Mouse (Mus musculus): ENCODE data around the gene Slc22a23. TPM values are rescaled to one million over a fixed set of nuclear protein-coding genes. Genes with fewer than 3 reads are reported as not detected.

Gene Slc22a23
- polyA plus RNA-seq, 1 experiment from 2014 or later: 7.3 TPM

- peaks cover 9% of the 10 kb centered on the region; the same call in 1 of the 2 replicates for H3K4me1 ChIP-seq (ENCODE audit: control insufficient read depth, insufficient read depth, low read length)
- H3K36me3 ChIP-seq (ENCODE audit: control insufficient read depth, insufficient read depth, low read length): no peaks in the 10 kb centered on the region
- ATAC-seq (replicated peaks; ENCODE audit: insufficient number of reproducible peaks, low FRiP score, low TSS enrichment): no peak
- WGBS (ENCODE audit: insufficient replicate concordance): 93% methylated on average over 2 of the region's 2 CpGs
- no peak overlapping the region for H3K4me3 ChIP-seq (ENCODE audit: low read depth, low read length)
- H3K9ac ChIP-seq (ENCODE audit: low read depth, low read length): no peak overlapping the region
- no peaks in the 10 kb centered on the region for H3K27me3 ChIP-seq (ENCODE audit: control insufficient read depth, insufficient read depth, low read length)
- H3K27ac ChIP-seq (ENCODE audit: low read depth, low read length): no peak overlapping the region
- H3K4me2 ChIP-seq: no peak overlapping the region
- H3K9me3 ChIP-seq (replicated peaks; ENCODE audit: control insufficient read depth, low read length): no peaks in the 10 kb centered on the region
Observed at GRCm38 (mm10) chr13:34274417-34274816, 70.6 kb downstream of the Slc22a23 start.

GRCm38 (mm10) chr13:34272275-34273054 is 72.5 kb downstream of the Slc22a23 start:
- H3K9ac ChIP-seq (ENCODE audit: low read depth, low read length): no peak overlapping the region
- no peaks in the 10 kb centered on the region for H3K36me3 ChIP-seq (ENCODE audit: control insufficient read depth, insufficient read depth, low read length)
- no peaks in the 10 kb centered on the region for H3K9me3 ChIP-seq (replicated peaks; ENCODE audit: control insufficient read depth, low read length)
- no peak for ATAC-seq (replicated peaks; ENCODE audit: insufficient number of reproducible peaks, low FRiP score, low TSS enrichment)
- H3K27ac ChIP-seq (ENCODE audit: low read depth, low read length): no peak overlapping the region
- H3K27me3 ChIP-seq (ENCODE audit: control insufficient read depth, insufficient read depth, low read length): no peaks in the 10 kb centered on the region
- 33% methylated on average over 8 of the region's 8 CpGs for WGBS (ENCODE audit: insufficient replicate concordance)
- no peak overlapping the region for H3K4me3 ChIP-seq (ENCODE audit: low read depth, low read length)
- no peak overlapping the region for H3K4me2 ChIP-seq
- H3K4me1 ChIP-seq (ENCODE audit: control insufficient read depth, insufficient read depth, low read length): peaks cover 3% of the 10 kb centered on the region; the same call in 1 of the 2 replicates

DNA sequence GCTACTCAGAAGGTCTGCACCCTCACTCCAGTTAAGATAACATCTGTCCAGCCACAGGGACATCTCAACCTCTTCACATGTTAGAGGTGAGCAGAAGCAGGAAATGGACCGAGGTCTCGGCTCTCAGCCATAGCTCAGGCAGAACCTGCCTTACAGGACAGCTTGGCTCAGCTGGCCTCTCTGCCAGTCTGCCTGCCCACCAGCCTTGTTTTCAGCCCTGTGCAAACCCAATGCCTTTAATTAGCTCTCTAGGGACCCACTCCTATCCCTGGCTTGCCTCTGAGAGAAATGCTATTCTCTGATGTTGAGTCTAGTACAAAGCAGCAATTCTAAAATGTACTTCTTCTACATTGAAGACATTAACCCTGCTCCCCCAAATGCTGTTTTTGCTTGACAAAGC is 73.3 kb downstream of the Slc22a23 start:
- Histone ChIP-seq H3K27me3 (ENCODE audit: control insufficient read depth, insufficient read depth, low read length) (no peaks in the 10 kb centered on the region), H3K4me3 (ENCODE audit: low read depth, low read length) (no peak overlapping the region), H3K4me1 (ENCODE audit: control insufficient read depth, insufficient read depth, low read length) (peaks cover 3% of the 10 kb centered on the region; the same call in 1 of the 2 replicates), H3K9ac (ENCODE audit: low read depth, low read length) (no peak overlapping the region), H3K27ac (ENCODE audit: low read depth, low read length) (no peak overlapping the region), H3K4me2 (no peak overlapping the region), H3K9me3 (replicated peaks; ENCODE audit: control insufficient read depth, low read length) (no peaks in the 10 kb centered on the region), H3K36me3 (ENCODE audit: control insufficient read depth, insufficient read depth, low read length) (no peaks in the 10 kb centered on the region)
- 65% methylated on average over 2 of the region's 2 CpGs for WGBS (ENCODE audit: insufficient replicate concordance)
- ATAC-seq (replicated peaks; ENCODE audit: insufficient number of reproducible peaks, low FRiP score, low TSS enrichment): no peak

DNA sequence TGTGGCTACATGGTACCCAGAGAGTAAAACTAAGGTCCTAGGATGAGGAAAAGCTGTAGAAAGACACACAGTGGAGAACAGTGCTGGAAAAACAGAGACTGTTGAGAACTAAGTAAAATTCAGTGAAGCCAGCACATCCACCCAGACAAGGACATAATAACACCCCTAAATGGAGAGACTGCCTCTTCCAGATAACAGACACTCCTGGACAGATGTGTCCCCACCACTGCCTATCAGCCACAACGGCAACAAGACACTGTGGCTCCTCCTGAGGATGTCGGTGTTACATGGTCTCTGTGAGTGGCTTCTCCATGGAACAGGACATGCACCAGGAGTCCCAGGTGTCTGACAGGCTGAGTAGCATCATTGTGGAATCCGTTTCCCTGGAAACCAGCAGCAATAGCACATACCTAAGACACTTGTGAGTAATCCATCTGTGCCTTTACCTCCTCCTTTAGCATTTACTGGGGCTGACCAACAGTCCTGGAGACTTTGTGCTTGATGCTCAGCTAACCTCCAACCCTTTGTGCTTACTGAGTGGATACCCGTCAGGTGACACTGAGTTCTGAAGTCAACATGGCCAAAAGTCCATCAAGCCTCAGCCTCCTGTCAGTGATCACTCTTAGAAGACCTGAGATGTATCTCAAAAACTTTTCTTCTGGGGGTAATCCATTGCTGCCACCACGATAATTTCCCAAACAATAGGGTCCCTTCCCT is 73.9 kb downstream of the Slc22a23 start:
- H3K4me1 ChIP-seq (ENCODE audit: control insufficient read depth, insufficient read depth, low read length): peaks cover 3% of the 10 kb centered on the region; the same call in 1 of the 2 replicates
- H3K9ac ChIP-seq (ENCODE audit: low read depth, low read length): no peak overlapping the region
- ATAC-seq (replicated peaks; ENCODE audit: insufficient number of reproducible peaks, low FRiP score, low TSS enrichment): no peak
- no peak overlapping the region for H3K27ac ChIP-seq (ENCODE audit: low read depth, low read length)
- WGBS (ENCODE audit: insufficient replicate concordance): 69% methylated on average over 5 of the region's 5 CpGs
- no peaks in the 10 kb centered on the region for H3K9me3 ChIP-seq (replicated peaks; ENCODE audit: control insufficient read depth, low read length)
- H3K4me3 ChIP-seq (ENCODE audit: low read depth, low read length): no peak overlapping the region
- H3K36me3 ChIP-seq (ENCODE audit: control insufficient read depth, insufficient read depth, low read length): no peaks in the 10 kb centered on the region
- H3K27me3 ChIP-seq (ENCODE audit: control insufficient read depth, insufficient read depth, low read length): no peaks in the 10 kb centered on the region
- no peak overlapping the region for H3K4me2 ChIP-seq

DNA sequence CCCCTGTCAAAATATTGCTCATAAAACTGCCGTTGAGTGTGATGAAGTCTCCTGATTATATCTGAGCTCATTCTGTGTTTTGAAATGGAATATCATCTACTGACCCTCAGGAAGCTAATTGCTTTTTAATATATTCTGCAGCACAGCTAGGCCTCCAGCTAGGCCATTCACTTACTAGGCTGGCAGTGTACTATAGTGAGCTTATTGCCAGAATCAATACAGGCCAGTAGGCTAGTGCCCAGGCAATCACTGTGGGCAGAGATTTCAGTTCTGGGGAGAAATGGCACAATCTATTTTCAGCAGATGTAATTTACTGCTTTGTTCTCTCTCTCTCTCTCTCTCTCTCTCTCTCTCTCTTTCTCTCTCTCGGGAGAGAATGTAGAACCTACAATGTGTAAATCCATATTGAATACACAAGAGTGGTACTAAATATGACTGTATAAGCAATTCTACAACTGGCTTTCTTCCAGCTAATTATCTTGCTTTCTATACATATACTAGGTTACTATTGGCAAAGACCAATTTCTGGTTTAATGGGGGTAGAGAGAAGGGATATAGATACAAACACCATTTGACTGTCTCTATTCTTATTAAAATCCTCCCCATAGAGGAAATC is 75.5 kb downstream of the Slc22a23 start:
- H3K4me1 ChIP-seq (ENCODE audit: control insufficient read depth, insufficient read depth, low read length): peaks cover 3% of the 10 kb centered on the region; the same call in 1 of the 2 replicates
- H3K4me3 ChIP-seq (ENCODE audit: low read depth, low read length): no peak overlapping the region
- no peaks in the 10 kb centered on the region for H3K9me3 ChIP-seq (replicated peaks; ENCODE audit: control insufficient read depth, low read length)
- no peaks in the 10 kb centered on the region for H3K36me3 ChIP-seq (ENCODE audit: control insufficient read depth, insufficient read depth, low read length)
- H3K9ac ChIP-seq (ENCODE audit: low read depth, low read length): no peak overlapping the region
- H3K27me3 ChIP-seq (ENCODE audit: control insufficient read depth, insufficient read depth, low read length): no peaks in the 10 kb centered on the region
- no peak for ATAC-seq (replicated peaks; ENCODE audit: insufficient number of reproducible peaks, low FRiP score, low TSS enrichment)
- no peak overlapping the region for H3K27ac ChIP-seq (ENCODE audit: low read depth, low read length)
- WGBS (ENCODE audit: insufficient replicate concordance): 85% methylated on average over 2 of the region's 2 CpGs
- H3K4me2 ChIP-seq: no peak overlapping the region

- WGBS (ENCODE audit: insufficient replicate concordance): 82% methylated on average over 8 of the region's 8 CpGs
- Histone ChIP-seq H3K4me2 (no peak overlapping the region), H3K4me3 (ENCODE audit: low read depth, low read length) (no peak overlapping the region), H3K27me3 (ENCODE audit: control insufficient read depth, insufficient read depth, low read length) (no peaks in the 10 kb centered on the region), H3K9ac (ENCODE audit: low read depth, low read length) (no peak overlapping the region), H3K27ac (ENCODE audit: low read depth, low read length) (no peak overlapping the region), H3K9me3 (replicated peaks; ENCODE audit: control insufficient read depth, low read length) (no peaks in the 10 kb centered on the region), H3K36me3 (ENCODE audit: control insufficient read depth, insufficient read depth, low read length) (no peaks in the 10 kb centered on the region), H3K4me1 (ENCODE audit: control insufficient read depth, insufficient read depth, low read length) (peaks cover under 1% of the 10 kb centered on the region; the same call in 1 of the 2 replicates)
- ATAC-seq (replicated peaks; ENCODE audit: insufficient number of reproducible peaks, low FRiP score, low TSS enrichment): no peak
Observed at GRCm38 (mm10) chr13:34266942-34267660, 77.9 kb downstream of the Slc22a23 start.

DNA sequence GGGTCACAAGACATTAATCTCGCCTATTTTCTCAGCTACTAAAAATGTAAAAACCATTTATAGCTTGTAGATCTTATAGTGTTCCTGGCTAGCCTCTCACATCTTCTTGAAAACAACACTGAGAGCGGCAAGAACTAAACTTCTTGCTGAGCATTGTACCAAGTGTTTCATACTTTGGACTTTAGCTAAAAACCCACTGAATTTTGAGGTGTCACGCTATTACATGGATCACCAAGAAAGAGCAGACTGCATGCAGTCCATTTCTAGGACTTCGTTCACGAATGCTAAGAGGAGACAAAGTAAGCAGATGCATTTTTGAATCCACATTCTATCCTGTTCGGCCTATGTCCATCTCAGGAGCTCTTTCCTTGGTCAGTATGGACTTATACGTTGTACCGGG is 78.9 kb downstream of the Slc22a23 start:
- Histone ChIP-seq H3K9ac (ENCODE audit: low read depth, low read length) (no peak overlapping the region), H3K4me2 (no peak overlapping the region), H3K9me3 (replicated peaks; ENCODE audit: control insufficient read depth, low read length) (no peaks in the 10 kb centered on the region), H3K27me3 (ENCODE audit: control insufficient read depth, insufficient read depth, low read length) (no peaks in the 10 kb centered on the region), H3K36me3 (ENCODE audit: control insufficient read depth, insufficient read depth, low read length) (no peaks in the 10 kb centered on the region), H3K27ac (ENCODE audit: low read depth, low read length) (no peak overlapping the region), H3K4me3 (ENCODE audit: low read depth, low read length) (no peak overlapping the region), H3K4me1 (ENCODE audit: control insufficient read depth, insufficient read depth, low read length) (no peaks in the 10 kb centered on the region)
- ATAC-seq (replicated peaks; ENCODE audit: insufficient number of reproducible peaks, low FRiP score, low TSS enrichment): no peak
- WGBS (ENCODE audit: insufficient replicate concordance): 90% methylated on average over 8 of the region's 8 CpGs

DNA sequence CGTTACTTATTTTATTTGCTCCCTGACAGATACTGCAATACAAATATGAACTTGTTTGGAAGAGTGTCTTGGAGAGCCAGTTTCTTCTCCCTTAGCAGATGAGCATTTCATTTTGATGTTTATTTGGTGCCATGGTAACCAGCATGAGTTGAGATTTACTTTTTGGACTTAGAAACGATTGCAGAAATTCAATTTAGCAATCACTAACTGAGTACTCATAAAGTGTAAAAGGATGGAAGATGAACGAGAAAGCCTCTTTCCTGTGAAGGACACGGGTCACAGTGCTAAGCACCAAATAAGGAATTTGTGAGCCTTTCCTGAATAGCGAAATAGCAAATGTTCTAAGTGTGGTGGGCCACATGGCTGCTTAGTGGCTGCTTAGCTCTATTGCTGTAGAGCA is 79.4 kb downstream of the Slc22a23 start:
- Histone ChIP-seq H3K9me3 (replicated peaks; ENCODE audit: control insufficient read depth, low read length) (no peaks in the 10 kb centered on the region), H3K27ac (ENCODE audit: low read depth, low read length) (no peak overlapping the region), H3K9ac (ENCODE audit: low read depth, low read length) (no peak overlapping the region), H3K36me3 (ENCODE audit: control insufficient read depth, insufficient read depth, low read length) (no peaks in the 10 kb centered on the region), H3K4me1 (ENCODE audit: control insufficient read depth, insufficient read depth, low read length) (no peaks in the 10 kb centered on the region), H3K4me2 (no peak overlapping the region), H3K27me3 (ENCODE audit: control insufficient read depth, insufficient read depth, low read length) (no peaks in the 10 kb centered on the region), H3K4me3 (ENCODE audit: low read depth, low read length) (no peak overlapping the region)
- ATAC-seq (replicated peaks; ENCODE audit: insufficient number of reproducible peaks, low FRiP score, low TSS enrichment): no peak
- WGBS (ENCODE audit: insufficient replicate concordance): 81% methylated on average over 5 of the region's 5 CpGs
